Mouse (Mus musculus): ENCODE results near the gene Eepd1.

Gene Eepd1

DNA sequence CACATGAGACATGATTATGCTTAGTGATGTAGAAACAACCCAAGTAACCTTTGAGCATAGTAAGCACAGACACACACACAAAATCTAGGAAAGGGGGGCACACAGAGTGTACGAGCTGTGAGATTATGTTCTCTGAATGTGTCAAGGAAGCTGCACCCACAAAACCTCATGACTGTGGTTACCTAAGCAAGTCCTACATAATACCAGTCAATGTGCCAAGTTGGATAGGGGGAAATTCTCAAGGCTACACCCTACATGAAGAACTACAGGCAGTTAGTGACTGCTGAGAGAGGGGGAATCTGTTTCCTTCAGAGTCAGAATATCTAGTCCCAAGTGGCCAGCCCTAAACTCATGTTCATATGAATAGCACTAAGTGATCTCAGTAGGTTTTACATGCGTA lies 58.1 kb downstream of the Eepd1 start:
- no peak for DNase-seq

DNA sequence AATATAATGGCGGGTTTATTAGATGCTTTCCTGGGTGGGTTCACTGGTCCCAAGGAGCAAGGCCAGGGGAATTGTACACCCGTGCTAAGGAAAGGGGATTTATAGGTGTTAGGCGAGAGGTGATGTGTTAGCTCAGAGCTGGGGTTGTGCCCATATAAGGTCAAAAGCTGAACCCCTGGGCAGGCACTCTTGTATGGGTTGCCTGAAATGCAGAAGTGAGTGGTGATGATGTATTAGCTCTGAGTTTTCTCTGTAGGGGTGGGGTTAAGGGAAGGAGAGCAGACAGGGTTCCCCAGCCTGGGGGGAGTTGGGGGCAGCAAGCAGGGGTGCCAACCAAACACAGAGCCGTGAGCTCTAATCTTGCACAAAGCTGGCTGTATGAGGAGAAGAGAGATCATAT lies 60.0 kb downstream of the Eepd1 start:
- DNase-seq, result no peak

DNA sequence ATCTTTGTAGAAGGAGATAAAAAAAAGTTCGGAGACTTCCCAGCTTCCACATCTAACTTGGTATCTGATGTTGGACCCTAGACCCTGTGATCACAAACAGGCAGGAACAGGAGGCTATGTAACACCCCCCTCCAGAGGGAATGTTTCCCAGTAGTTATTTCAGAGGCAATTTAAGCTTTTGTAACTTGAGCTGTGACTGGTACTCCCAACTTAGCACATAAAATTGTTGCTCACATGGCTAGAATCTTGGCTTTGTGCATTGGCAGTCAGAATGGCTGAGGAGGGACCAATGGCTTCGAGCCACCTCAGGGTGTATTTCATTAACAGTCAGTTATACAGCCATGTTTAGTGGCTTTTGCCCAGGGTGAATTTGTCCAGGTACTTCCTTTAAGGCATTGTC lies 63.9 kb downstream of the Eepd1 start:
- DNase-seq, result no peak

DNA sequence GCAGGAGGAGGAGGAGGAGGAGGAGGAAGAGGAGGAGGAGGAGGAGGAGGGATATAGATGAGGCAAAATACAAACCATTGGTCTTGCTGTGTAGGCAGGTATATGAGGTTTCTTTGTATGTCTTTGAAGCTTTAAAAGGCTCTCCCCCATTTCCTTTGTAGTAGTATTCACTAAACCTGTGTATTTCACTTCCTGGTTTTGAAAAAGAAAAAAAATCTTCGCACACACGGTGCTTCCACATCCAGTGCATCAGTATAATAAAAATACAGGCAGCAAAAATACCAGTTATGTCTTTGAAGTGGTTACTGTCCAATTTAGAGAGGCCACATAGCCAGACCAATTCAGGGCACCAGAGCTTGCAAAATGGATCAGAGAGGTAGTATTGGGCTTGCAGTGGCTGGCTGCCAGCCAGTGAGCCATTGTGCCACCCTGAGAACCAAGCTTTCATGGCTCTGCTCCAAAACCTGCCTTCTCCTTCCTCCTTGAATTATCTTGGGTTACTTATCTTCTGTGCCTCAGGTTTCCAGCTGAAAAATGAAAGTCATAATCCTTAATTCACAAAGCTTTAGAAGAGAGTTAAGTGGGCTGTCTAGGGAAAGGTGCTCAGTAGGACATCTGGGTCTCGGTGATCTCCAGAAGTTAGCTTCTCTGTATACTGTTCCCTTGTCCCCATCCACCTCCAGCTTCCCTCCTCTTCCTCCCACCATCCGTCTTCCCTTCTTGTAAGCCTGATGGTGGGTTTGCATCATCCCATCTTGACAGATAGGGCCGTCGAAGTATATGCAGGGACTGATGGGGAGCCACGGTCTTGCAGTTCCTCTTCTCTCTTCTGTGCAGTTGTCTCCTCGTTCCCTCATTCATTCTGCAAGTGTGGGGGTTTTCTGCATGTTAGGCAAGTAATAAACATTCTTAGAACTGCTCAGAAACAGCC lies 68.0 kb downstream of the Eepd1 start:
- peak in 1 of 2 experiments; percentile 37 for DNase-seq

DNA sequence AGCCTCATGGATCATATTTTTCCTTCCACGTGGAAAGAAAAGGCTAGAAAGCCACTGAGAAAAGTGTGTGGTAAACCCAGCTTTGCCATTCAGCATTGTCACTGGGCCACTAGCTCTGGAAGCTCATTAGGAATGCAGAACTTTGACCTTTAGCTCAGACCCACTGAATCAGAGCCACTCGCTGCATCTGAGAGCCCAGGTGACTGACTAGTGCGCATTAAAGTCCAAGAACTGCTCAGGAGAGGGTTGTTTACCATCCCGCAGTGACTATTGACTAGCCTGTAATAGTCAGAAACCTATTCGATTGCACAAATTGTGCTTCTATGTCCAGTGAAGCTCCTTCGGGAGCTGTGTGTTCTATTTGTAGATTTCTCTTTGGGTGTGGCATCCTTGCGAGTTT lies 68.8 kb downstream of the Eepd1 start:
- peak; percentile 28 to 49 for DNase-seq

DNA sequence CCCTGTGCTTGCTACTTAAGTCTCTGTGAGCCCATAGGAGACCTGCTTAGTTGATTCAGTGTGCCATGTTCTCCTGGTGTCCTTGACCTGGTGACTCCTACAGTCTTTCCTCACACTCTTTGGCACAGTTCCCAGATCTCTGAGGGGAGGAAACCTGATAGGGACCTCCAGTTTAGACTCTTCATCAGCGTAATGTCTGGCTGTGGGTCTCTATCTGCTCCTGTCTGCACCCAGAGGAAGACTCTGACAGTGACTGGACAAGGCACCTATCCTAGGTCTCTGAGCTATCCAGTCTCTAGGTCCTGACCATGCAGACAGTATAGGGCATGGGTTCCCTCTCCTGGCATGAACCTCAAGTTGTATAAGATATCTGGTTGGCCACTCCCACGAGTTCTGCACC lies 71.2 kb downstream of the Eepd1 start:
- DNase-seq, result no peak

DNA sequence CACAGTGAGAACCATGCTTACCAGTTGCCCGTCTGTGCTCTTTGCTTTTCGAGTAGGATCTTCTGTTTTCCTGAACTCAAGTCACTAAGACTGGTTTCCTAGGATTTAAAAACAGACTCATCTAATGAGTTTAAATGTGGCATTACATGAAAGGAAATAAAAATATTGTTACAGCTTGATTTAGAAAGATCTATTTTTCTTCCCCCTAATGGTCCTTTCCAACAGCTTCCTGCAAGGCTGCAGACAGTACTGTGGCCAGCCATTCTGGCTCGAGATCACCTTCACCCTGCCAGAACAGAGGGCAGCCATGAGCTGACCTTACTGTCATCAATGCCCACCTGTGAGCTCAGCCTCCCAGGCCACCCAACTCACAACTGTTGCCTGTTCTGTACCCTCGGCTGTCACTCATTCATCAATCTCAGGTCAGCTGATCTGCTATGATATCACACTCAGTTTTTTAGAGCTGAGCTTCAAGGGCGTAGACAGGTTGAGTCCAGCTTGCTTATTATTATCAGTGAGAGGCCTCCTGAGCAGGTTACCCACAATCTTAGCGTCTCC lies 73.0 kb downstream of the Eepd1 start:
- DNase-seq, result no peak

DNA sequence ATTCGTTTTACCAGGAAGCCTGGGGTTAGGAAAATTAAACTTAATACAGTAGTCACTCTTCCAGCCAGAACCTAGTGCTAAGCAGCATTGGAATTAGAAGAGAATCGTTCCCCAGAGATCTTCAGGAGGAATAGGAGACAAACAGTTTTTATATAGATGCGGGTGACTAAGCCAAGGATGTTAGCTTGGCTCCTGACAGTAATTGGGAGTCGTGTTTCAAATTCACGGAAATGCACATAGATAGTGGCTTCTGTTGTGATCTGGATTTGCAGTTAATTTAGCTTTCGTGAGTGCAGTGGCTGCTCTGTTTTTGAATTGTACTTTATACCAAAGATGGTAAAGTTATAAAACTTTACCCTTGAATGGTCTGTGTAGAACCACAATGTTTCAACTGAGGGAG lies 73.9 kb downstream of the Eepd1 start:
- DNase-seq, result no peak

DNA sequence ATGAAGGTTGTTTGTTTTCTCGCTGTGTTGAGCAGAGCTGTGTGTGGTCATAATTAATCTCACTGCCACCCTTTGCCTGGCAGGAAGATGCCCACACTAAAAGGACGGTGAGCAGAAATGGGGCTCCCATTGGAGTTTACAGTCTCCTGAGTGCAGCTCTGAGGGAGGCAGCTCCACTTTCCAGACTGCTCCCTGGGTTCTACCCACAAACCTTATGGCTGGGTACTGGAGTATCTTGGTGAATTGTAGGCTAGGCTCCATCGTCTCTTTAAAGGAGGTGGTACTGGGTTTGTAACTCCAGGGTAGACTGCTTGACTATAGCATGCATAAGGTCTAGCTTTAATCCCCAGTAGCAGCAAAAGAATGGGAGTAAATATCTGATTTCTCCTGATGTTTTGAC lies 74.7 kb downstream of the Eepd1 start:
- DNase-seq, result no peak

DNA sequence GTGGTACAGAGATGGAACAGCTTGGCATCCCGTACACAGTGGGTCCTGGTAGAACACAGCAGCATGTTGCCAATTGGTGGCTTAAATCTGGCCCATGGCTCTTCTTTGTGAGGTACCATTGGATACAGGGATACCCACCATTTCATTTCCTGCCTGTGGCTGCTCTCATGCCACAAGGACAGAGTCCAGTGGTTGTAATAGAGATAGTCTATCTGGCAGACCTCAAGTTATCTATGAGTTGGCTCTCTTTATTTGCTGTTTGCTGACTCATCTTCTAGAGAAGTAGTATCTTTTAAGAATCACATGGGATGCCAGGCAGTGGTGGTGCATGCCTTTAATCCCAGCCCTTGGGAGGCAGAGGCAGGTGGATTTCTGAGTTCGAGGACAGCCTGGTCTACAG lies 76.0 kb downstream of the Eepd1 start:
- no peak for DNase-seq

DNA sequence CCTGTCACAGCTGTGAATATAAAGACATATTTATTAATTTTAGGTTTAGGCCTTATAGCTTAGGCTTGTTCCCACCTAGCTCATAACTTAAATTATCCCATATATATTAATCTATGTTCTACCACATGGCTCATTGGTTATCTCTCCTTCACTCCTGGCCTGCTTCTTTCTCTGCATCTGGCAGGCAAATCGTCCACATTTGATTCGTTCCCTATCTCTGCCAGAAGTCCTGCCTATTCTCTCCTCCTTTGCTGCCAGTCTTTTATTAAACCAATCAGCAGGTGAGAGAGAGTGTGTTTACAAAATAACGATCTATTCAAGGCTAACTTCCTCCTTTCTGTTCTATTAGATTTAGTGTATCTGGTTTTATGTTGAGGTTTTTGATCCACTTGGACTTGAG lies 77.5 kb downstream of the Eepd1 start:
- no peak for DNase-seq

DNA sequence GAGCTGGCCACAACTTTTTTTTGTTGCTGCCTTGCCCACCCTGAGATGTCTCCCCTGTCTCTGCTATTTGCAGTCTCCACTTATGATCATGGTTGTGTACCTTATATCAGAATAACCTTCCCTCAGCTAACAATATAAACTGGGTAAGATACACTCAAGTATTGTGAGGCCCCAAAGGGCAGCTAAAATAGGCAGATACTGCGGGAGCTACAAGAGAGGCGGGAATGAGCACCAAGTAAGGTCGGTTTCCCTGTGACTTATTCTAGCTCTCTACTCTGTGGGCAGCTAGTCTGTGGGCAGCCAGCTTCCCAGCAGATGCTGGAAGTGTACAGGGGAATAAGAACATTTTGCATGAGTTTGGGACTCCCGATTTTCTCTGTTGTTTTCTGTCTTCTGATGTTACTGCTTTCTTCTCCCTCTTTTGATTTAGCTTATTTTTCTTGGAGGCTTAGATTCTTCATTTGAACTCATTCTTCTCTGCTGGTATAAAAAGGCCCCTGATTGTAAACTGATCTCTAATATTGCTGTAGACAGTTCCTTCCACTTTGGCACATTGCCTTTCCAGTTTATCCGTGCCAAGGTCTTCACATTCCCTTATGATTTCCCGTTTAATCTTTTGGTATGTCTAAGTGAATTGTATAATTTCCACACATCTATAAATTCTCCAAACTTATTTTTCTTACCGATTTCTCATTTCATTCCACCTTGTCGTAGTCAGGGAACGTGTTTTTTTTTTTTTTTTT lies 78.8 kb downstream of the Eepd1 start:
- DNase-seq, result no peak

DNA sequence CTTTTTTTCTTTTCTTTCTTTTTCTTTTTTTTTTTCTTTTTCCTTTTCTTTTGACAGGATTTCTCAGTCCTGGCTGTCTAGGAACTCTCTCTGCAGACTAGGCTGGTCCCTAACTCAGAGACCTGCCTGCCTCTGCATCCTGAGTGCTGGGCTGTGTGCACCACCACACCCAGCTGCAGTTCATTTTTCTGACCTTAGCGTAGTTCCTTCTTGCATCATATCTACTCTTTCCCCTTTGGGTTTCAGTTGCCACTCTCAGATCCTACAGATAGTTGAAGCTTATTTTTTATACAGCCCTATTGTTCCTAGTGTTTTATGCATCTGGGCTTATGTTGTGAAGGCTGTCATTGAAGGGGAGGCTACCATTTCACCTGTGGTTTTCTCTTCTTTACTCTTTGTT lies 79.8 kb downstream of the Eepd1 start:
- no peak for DNase-seq

DNA sequence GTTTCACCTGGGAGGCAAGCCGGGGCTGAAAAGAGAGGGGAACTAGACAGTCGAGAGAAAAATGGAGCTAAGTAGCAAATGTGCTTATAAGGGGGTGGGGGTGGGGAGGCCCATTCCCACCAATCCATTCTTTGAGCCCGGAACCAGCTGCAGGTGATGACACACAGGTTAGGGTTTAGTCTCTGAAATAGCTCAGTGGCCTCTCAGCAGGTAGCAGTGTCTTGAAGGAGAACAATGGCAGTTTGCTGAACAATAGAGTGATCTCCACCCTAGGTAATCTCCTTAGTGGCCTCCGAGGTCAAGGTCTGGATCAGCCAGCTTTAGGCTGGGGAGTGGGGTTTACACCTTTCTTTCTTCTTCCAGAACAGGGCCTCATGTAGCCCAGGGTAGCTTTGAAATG lies 82.5 kb downstream of the Eepd1 start:
- no peak for DNase-seq

DNA sequence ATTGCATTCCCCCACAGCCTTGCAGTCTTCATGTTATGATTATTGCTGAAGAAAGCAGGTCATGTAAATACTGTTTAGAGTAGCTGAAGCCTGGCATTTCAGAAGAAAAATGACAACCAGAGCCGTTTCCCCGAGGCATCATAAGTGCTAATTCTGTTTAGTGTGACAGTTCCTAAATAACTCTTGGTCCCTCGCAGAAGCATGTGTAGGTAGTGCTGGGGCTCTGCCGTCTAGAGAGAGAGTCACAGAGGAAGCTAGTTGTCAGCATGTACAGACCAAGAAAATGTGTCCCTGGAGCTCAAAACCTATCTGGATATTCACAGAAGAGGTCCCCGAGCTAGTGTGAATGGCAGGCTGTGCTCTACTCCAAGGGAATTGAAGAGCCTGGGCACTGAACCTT lies 85.7 kb downstream of the Eepd1 start:
- no peak for DNase-seq

DNA sequence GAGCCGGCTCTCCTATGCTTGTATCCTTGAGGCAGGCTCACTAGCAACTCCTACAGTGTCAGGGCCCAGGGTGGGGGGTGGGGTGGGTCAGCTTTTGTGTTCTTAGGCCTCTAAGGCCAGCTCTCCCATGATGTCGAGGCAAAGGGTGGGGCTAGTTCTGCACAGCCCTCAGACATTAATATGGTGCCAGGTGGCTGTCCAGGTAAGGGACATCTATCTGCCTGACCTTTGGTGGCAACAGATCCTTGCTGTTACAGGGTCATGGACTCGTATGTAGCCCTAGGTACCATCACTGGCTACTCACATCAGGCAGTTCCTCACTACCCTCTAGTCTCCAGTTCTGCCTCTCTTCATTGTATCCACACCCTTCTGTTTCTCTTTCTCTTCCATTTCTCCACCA lies 87.4 kb downstream of the Eepd1 start:
- DNase-seq, result no peak

DNA sequence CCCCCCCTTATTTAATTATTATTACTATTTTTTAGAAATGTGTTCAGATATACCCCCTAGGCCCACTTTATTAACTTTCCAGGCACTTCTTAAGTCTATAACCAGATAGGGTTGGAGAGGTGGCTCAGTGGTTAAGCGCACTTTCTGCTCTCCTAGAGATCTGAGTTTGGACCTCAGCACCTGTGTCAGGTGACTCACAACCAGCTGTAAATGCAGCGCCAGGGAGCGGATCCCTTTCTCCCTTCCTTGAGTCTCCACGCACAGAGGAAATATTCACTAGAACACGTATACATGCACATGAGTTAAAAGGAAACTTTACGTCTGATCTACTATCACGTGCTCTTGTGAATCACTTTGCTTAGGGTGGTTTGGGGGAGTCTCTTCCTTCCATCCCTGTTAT lies 88.7 kb downstream of the Eepd1 start:
- no peak for DNase-seq

DNA sequence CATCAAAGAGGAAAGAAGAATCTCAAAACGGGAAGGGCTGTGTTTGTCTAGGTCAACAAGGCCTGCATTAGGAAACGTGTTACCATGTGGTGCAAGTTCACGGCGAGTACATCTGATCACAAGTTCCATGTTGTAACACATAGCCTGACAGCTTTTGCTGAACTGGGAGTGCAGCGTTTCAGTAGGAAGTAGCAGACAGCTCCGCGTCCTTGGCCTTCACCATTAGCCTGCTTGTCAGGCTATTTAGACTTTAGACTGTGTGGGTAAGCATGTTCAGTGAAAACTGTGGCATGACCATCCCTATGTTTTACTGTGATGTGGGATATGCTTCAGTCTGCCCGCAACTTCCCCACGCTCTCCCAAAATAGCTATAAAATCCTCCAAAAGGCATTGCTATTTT lies 89.1 kb downstream of the Eepd1 start:
- no peak for DNase-seq

DNA sequence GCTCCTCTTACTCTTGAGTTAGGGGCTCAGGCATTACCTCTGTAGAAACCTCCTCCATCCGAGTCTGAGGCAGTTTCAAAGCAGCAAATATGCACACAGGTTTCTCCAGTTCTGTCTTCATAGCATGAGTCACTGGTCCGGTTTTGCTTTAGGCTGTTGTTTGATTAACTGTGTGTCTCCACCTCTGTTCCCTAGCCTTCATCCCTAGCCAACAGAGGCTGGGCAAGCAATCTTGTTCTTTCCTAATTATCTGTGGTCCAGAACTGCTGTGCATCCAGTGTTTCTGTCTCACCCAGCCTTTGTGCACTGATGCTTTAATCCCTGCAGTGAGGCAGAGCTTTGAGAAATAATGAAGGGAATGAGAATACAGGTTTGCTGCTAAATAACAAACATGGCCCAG lies 90.0 kb downstream of the Eepd1 start:
- no peak for DNase-seq

DNA sequence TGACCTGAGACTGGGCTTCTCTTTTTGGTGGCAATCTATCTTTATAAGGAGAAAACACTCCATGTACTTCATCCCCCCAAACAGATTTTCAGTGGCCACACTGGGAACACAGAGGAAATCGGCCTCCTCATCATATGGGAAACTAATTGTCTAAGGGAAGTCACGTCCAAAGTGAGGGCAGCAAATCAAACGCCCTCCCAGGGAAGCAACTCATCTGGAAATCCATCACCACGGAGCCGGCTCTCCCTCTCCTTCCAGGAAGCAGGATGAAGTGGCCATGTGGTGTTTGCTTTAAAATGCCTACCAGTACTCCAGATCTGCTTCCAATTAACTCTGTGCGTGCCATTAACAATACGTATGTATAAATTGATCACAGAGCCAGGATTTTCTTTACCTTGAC lies 92.4 kb downstream of the Eepd1 start:
- DNase-seq, result no peak

DNA sequence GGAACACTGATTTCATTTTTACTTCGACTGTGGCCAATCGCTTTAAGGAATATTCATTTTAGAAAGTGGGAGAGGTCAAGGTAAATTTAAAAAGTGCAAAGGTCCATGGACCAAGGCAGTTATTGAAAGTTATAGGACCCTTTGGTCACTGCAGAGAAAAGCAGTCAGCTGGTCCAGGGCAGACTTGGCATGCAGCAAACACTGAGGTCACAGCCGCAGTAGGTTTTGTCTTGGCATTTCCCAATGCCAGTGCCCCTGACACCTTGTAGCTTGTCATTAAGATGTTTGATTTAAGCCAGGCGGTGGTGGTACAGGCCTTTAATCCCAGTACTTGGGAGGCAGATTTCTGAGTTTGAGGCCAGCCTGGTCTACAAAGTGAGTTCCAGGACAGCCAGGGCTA lies 92.8 kb downstream of the Eepd1 start:
- no peak for DNase-seq

DNA sequence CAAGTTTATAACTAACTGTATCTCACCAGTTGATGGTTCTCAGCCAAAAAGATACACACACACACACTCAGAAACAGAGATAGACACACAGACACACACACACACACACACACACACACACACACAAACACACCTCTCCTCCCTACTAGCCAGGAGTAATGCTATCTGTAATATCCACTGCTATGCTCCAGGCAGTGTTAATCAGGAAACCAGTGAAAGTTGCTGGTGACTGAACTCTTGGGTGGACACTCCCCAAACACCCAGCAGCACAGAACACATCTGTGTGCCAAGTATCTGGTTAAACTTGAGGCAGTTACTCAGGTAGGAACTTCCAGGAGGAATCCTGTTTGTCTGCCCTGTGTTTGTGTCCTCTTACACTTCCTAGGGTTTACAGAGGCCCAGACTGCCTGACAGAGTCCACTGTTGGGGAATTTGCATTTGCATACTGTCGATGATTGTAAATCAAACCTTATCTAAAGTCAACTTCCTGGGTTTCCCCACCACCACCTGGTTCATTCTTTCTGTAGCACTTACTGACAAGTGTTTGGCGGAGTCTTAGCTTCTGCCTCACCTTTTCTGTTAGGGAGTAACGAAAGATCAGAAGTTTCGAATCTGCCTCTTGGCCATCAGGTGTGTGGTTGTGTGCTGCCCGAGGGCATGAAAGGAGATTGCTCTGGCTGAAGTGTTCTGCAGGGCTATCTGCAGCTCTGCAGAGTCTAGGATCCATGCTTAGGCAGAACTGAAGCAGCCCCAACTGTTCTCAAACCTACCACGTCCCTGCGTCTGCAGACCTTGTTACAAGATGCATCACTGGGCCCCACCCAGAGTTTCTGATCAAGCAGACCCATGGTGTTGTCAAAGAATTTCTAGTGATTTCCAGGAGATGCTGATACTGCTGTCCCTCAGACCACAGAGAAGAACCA lies 97.6 kb downstream of the Eepd1 start:
- DNase-seq, result no peak

DNA sequence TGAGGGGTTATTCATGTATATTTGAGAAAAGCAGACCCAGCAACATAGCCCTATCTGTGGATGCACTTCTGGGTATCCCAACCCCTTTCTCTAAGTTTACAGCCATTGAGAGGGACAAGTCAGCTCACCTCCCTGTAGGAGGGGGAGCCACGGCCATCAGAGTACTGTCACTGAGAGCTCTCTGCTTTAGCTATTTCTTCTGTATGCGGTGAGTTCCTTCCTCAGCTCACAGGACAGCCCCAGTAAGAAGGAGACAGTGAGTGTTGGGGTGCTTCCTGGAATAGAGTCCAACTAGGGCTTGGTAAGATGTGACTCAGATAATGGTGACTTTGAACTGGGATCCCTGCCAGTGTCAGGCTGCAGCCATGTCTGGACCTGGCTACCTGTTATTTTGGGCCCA lies 102.3 kb downstream of the Eepd1 start:
- no peak for DNase-seq

Data from kidney, postnatal 25 days (tissue).